Mouse (Mus musculus): Measurements from ENCODE around the gene Lsp1. TPM values are rescaled to one million over a fixed set of nuclear protein-coding genes. Genes with fewer than 3 reads are reported as not detected.
A peak's percentile ranks its signal among the peaks of the same experiment; 100 is the strongest.

The Lsp1 gene
- polyA plus RNA-seq, 1 experiment from 2014 or later = 5.1 TPM

DNA sequence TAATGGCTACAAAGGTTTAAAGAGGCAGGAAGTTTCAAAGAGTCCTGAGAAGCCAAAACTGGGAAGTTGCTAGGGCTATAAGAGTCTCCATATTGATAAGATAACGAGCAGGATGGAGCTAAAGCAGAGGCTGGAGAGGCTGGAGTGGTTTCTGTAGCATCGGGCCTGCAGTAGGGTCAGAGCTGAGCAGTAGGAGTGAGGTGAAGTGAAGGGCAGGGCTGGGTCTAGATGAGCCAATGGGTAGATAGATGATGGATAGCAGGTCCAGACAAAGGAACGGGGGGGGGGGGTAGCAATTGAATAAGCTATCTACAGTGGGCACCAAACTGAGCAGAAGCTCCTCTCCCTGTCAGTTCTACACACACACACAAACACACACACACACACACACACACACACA lies 56.9 kb downstream of the Lsp1 start:
- H3K36me3 ChIP-seq = no peaks in the 10 kb centered on the region
- no peaks in the 10 kb centered on the region; the same call in 1 of the 2 replicates for H3K27me3 ChIP-seq
- H3K27ac ChIP-seq = no peak overlapping the region
- no peak overlapping the region for H3K4me2 ChIP-seq
- H3K4me3 ChIP-seq = no peak overlapping the region
- WGBS = 77% methylated on average over 3 of the region's 3 CpGs
- no peak overlapping the region for H3K9ac ChIP-seq
- H3K4me1 ChIP-seq (replicated peaks) = peaks cover 17% of the 10 kb centered on the region
- H3K9me3 ChIP-seq = no peaks in the 10 kb centered on the region
- ATAC-seq (ENCODE audit: low FRiP score) = no peak

DNA sequence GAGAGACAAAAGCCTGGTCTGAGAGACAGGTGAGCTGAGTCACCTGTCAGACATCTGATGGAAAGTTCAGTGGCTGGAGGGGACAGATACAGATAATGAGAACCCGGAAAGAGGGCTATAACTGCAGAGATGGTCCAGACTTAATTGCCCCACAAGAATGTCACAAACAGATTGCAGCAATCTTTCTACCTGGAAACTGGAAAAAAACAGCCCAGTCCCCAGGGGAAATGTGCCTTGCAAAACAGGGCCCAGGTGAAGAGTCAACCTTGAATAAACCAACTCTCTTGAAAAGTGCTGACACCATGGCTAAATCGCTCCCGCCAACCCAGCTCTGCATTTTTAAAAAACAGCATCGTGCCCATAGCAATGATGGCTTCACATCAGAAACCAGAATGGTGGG lies 59.7 kb downstream of the Lsp1 start:
- no peak overlapping the region for H3K4me3 ChIP-seq
- no peak overlapping the region for H3K4me2 ChIP-seq
- no peak overlapping the region for H3K9ac ChIP-seq
- no peaks in the 10 kb centered on the region for H3K27me3 ChIP-seq
- no peaks in the 10 kb centered on the region for H3K36me3 ChIP-seq
- ATAC-seq (ENCODE audit: low FRiP score) = no peak
- no peak overlapping the region for H3K27ac ChIP-seq
- 93% methylated on average over 4 of the region's 4 CpGs for WGBS
- peaks cover 30% of the 10 kb centered on the region for H3K4me1 ChIP-seq (replicated peaks)
- no peaks in the 10 kb centered on the region for H3K9me3 ChIP-seq

DNA sequence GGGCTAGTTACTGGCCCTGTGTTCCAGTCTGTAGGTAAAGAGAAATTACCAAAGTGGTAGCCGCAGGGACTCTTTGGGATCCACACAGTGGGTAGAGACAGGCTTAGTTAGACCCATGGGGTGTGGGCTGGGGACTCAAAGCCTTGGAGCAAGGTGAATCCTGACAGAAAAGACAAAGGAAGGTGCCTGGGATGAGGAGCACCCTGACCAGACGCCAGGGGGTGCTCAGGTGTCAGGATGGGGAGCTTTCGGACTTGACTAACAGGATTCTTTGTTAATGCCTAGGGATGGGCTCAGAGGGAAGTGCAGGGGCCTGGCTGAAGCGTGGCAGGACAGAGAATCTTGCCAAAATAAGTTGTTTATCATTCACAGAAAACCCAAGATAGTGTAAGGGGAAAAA lies 61.7 kb downstream of the Lsp1 start:
- no peaks in the 10 kb centered on the region for H3K36me3 ChIP-seq
- peaks cover 17% of the 10 kb centered on the region for H3K4me1 ChIP-seq (replicated peaks)
- no peaks in the 10 kb centered on the region for H3K9me3 ChIP-seq
- H3K4me2 ChIP-seq = no peak overlapping the region
- no peak overlapping the region for H3K4me3 ChIP-seq
- WGBS = 27% methylated on average over 4 of the region's 4 CpGs
- no peaks in the 10 kb centered on the region for H3K27me3 ChIP-seq
- H3K27ac ChIP-seq = no peak overlapping the region
- H3K9ac ChIP-seq = no peak overlapping the region
- no peak for ATAC-seq (ENCODE audit: low FRiP score)

DNA sequence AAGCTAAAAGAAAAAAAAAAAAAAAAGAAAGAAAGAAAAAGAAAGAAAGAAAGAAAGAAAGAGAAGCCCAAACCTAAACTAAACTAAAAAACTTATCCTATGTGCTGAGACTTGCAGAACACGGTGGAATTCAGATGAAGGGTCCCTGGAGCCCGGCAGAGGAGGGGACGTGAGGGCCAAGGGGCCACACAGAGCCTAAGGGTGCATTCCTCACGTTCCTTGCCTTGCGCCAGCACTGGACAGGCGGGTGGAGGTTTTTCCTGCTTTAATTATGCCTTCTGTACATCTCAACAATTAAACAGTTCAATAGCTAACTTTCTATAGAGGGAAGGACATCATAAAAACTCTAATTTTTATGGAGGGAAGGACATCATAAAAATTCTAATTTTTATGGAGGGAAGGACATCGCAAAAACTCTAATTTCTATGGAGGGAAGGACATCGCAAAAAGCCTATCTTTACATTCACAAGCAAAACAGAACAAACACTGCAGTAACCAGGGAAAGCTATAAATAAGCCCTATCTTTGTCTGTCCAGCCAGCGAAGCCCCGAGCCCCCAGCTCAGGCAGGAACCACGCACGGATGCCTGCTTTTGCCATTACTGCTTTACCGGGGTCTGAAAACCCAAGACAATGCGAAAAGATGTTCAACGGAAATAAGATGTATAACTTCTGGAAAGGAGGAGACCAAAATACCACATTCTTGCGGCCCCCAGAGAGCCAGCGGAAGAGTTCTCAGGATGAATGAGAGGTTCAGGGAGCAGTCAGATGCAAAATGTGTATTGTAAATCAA lies 62.8 kb downstream of the Lsp1 start:
- peaks cover 17% of the 10 kb centered on the region for H3K4me1 ChIP-seq (replicated peaks)
- no peak overlapping the region for H3K4me2 ChIP-seq
- no peak for ATAC-seq (ENCODE audit: low FRiP score)
- no peaks in the 10 kb centered on the region for H3K9me3 ChIP-seq
- H3K27ac ChIP-seq = no peak overlapping the region
- no peaks in the 10 kb centered on the region for H3K27me3 ChIP-seq
- no peak overlapping the region for H3K4me3 ChIP-seq
- H3K36me3 ChIP-seq = no peaks in the 10 kb centered on the region
- H3K9ac ChIP-seq = no peak overlapping the region
- 50% methylated on average over 17 of the region's 17 CpGs for WGBS

GRCm38 (mm10) chr7:142525342-142526178 lies 65.0 kb downstream of the Lsp1 start:
- Histone ChIP-seq H3K9ac (no peak overlapping the region), H3K36me3 (no peaks in the 10 kb centered on the region), H3K4me1 (replicated peaks) (peaks cover 17% of the 10 kb centered on the region), H3K4me3 (no peak overlapping the region), H3K27ac (peak overlapping the region; percentile 13; the same call in 1 of the 2 replicates), H3K4me2 (no peak overlapping the region), H3K9me3 (no peaks in the 10 kb centered on the region), H3K27me3 (no peaks in the 10 kb centered on the region)
- no peak for ATAC-seq (ENCODE audit: low FRiP score)
- WGBS = 25% methylated on average over 13 of the region's 13 CpGs

- H3K36me3 ChIP-seq = no peaks in the 10 kb centered on the region
- no peak overlapping the region for H3K4me2 ChIP-seq
- WGBS = 66% methylated on average over 10 of the region's 10 CpGs
- no peaks in the 10 kb centered on the region for H3K9me3 ChIP-seq
- H3K27me3 ChIP-seq = no peaks in the 10 kb centered on the region
- peaks cover 29% of the 10 kb centered on the region for H3K4me1 ChIP-seq (replicated peaks)
- ATAC-seq (ENCODE audit: low FRiP score) = no peak
- no peak overlapping the region for H3K4me3 ChIP-seq
- no peak overlapping the region for H3K9ac ChIP-seq
- H3K27ac ChIP-seq = no peak overlapping the region
Measured at GRCm38 (mm10) chr7:142529350-142529749, 68.7 kb downstream of the Lsp1 start.

DNA sequence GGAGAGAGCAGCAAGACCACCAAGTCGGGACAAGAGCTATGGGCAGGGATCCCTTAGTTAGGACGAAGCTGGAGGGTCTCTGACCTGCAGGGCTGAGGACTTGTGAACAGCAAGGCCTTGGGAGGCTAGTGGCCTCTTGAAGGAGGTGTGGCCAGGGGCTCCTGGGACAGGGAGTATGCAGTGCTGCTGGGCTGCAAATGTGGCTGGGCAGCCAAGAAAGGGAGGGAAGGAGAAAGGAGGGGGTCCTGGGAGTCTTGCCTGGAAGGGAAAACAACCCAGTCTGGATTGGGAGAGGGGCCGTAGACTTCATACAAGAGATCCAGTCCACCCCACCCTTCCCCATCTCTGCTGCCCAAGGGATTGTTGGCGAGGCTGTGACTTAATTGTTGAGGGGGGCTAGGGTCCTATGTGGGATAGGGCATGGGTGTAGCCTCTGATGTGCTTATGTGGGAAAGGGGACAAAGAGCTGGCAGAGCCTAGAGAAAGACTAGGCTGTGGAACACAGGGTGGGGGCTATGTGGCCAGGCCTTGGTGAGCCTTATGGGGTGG lies 71.4 kb downstream of the Lsp1 start:
- Histone ChIP-seq H3K4me1 (replicated peaks) (peaks cover 22% of the 10 kb centered on the region), H3K9me3 (no peaks in the 10 kb centered on the region), H3K27ac (peak overlapping the region; percentile 74; the same call in 1 of the 2 replicates), H3K27me3 (no peaks in the 10 kb centered on the region), H3K9ac (no peak overlapping the region; the same call in 1 of the 2 replicates), H3K4me2 (peak overlapping the region; percentile 72; the same call in 1 of the 2 replicates), H3K36me3 (peaks cover 10% of the 10 kb centered on the region), H3K4me3 (no peak overlapping the region)
- ATAC-seq (ENCODE audit: low FRiP score) = no peak
- 86% methylated on average over 4 of the region's 4 CpGs for WGBS

GRCm38 (mm10) chr7:142532671-142533058 lies 72.1 kb downstream of the Lsp1 start, which contains the start of gene Mrpl23:
TSS of gene Mrpl23 (plus strand) at chr7:142532686.
- H3K9ac ChIP-seq = peak within 1 kb of the TSS; percentile 89
- H3K27ac ChIP-seq = peak within 1 kb of the TSS; percentile 74
- peaks cover 10% of the 10 kb centered on the region for H3K36me3 ChIP-seq
- H3K27me3 ChIP-seq = no peaks in the 10 kb centered on the region
- H3K4me3 ChIP-seq = peak within 1 kb of the TSS; percentile 79
- H3K9me3 ChIP-seq = no peaks in the 10 kb centered on the region
- WGBS = 6% methylated on average over 17 of the region's 17 CpGs
- peak; percentile 80 for ATAC-seq (ENCODE audit: low FRiP score)
- H3K4me2 ChIP-seq = peak within 1 kb of the TSS; percentile 72
- H3K4me1 ChIP-seq (replicated peaks) = peaks cover 22% of the 10 kb centered on the region

- under 1% methylated on average over 39 of the region's 44 CpGs for WGBS
- Histone ChIP-seq H3K4me3 (peak overlapping the region; percentile 79), H3K36me3 (peaks cover 10% of the 10 kb centered on the region), H3K9ac (peak overlapping the region; percentile 89), H3K4me1 (replicated peaks) (peaks cover 26% of the 10 kb centered on the region), H3K9me3 (no peaks in the 10 kb centered on the region), H3K27me3 (no peaks in the 10 kb centered on the region), H3K27ac (peak overlapping the region; percentile 74), H3K4me2 (peak overlapping the region; percentile 72)
- ATAC-seq (ENCODE audit: low FRiP score) = peak; percentile 91
Measured at GRCm38 (mm10) chr7:142533059-142533855, 72.6 kb downstream of the Lsp1 start.

- H3K4me3 ChIP-seq = no peak overlapping the region
- H3K9me3 ChIP-seq = no peaks in the 10 kb centered on the region
- H3K4me2 ChIP-seq = no peak overlapping the region
- no peak overlapping the region for H3K27ac ChIP-seq
- peaks cover 16% of the 10 kb centered on the region for H3K36me3 ChIP-seq
- no peak for ATAC-seq (ENCODE audit: low FRiP score)
- no peaks in the 10 kb centered on the region for H3K27me3 ChIP-seq
- 95% methylated on average over 4 of the region's 4 CpGs for WGBS
- peaks cover 35% of the 10 kb centered on the region for H3K4me1 ChIP-seq (replicated peaks)
- no peak overlapping the region for H3K9ac ChIP-seq
Measured at GRCm38 (mm10) chr7:142535116-142535515, 74.5 kb downstream of the Lsp1 start.

- Histone ChIP-seq H3K4me1 (replicated peaks) (peaks cover 35% of the 10 kb centered on the region), H3K9ac (no peak overlapping the region), H3K9me3 (no peaks in the 10 kb centered on the region), H3K27me3 (no peaks in the 10 kb centered on the region), H3K36me3 (peaks cover 19% of the 10 kb centered on the region), H3K27ac (no peak overlapping the region), H3K4me3 (no peak overlapping the region), H3K4me2 (no peak overlapping the region)
- WGBS = 98% methylated on average over 5 of the region's 5 CpGs
- ATAC-seq (ENCODE audit: low FRiP score) = no peak
Measured at GRCm38 (mm10) chr7:142535832-142536231, 75.2 kb downstream of the Lsp1 start.

All from hindbrain, embryonic 13.5 days (tissue).